Comparison of ENCODE assay signal across 17 mouse cellular contexts in the genomic region with DNA sequence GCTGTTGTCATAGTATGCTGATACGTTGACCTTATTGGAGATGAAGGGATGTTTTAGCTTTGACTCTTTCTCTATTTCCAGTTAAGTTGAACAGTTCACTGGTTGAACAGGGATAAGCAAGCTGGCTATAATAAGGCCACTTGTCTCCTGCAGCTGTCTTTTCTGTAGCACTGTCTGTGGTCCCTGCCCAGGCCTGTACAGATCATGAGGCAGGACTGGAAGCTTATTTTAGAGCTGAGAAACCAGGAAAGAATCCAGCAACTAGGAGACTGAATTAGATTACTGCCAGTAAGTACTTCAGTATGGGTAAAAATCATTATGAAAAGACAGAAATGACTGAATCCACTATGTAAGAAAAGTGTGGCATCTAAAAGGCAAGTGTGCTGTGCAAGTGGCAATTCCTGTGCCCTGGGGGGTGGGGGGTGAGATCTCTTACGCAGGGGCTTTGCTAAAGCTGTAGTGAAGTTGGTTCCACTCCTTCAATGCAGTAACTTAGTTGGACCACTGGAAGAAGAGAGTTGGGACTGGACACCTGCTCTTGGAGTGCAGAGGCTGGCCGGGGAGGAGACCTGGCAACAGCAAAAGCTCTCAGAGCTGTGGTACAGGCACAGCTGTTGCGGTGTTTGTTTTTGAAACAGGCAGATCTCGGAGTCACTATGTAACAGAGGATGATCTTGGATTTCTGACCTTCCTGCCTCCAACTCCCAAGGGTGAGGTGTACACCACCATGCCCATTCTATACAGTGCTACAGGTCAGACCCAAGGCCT. TPM values are rescaled to one million over a fixed set of nuclear protein-coding genes. Genes with fewer than 3 reads are reported as not detected.
DNase-seq lines count a peak whose midpoint lies in the region; ATAC-seq lines count a peak whose summit lies in the region.
"Had no signal": no experiment of that assay in that cellular context is flagged by ENCODE, and none has a peak within 500 bp of the region (broad histone marks: within the 10 kb centered on the region; RNA-seq: fewer than 3 reads in every experiment).

No protein-coding gene starts in this region.

- WGBS in midbrain, embryonic 13.5 days, result 86% methylated on average over 5 of the region's 5 CpGs
- WGBS in midbrain, embryonic 16.5 days, result 78% methylated on average over 5 of the region's 5 CpGs
- WGBS in heart, embryonic 16.5 days, result 57% methylated on average over 5 of the region's 5 CpGs
- 80% methylated on average over 5 of the region's 5 CpGs for WGBS in forebrain, embryonic 15.5 days

- no peak for ATAC-seq in midbrain, embryonic 13.5 days
- no peak for ATAC-seq in midbrain, embryonic 16.5 days
- ATAC-seq in heart, embryonic 16.5 days (replicated peaks; ENCODE audit: extremely low read depth, insufficient read depth, low FRiP score), result peak; percentile 85
- no peak for ATAC-seq in forebrain, embryonic 15.5 days (replicated peaks)
- ATAC-seq: CD4-positive, CD25-positive, alpha-beta regulatory T cell, adult 4 months; Patski had no signal

- peak; percentile 67 for DNase-seq in gastrocnemius, postnatal 25 days
- DNase-seq in thymus, adult 18-20 months, result no peak
- no peak for DNase-seq in layer of hippocampus, adult 18-20 months (ENCODE audit: low spot score in 2 of 2)
- DNase-seq: cerebellum, adult 9-11 months; kidney, postnatal 25 days; liver; midbrain, embryonic 14.5 days had no signal

- no peaks in the 10 kb centered on the region for H3K36me3 ChIP-seq in midbrain, embryonic 13.5 days
- H3K36me3 ChIP-seq in midbrain, embryonic 16.5 days (ENCODE audit: control insufficient read depth, insufficient read depth, low read length), result no peaks in the 10 kb centered on the region
- no peaks in the 10 kb centered on the region for H3K36me3 ChIP-seq in heart, embryonic 16.5 days (ENCODE audit: control insufficient read depth, insufficient read depth)
- H3K36me3 ChIP-seq in forebrain, embryonic 15.5 days, result no peaks in the 10 kb centered on the region
- H3K36me3 ChIP-seq: embryonic facial prominence, embryonic 12.5 days; hindbrain, embryonic 10.5 days; neural tube, embryonic 13.5 days had no signal

- 0 out of 2 replicates have a peak overlapping the region, but pooled peaks have one; percentile 19 for H3K9ac ChIP-seq in midbrain, embryonic 13.5 days (replicated peaks)
- no peak overlapping the region for H3K9ac ChIP-seq in midbrain, embryonic 16.5 days (ENCODE audit: low read depth, low read length)
- H3K9ac ChIP-seq in heart, embryonic 16.5 days (ENCODE audit: low read length), result peak overlapping the region; percentile 58
- H3K9ac ChIP-seq in forebrain, embryonic 15.5 days (replicated peaks), result no peak overlapping the region
- H3K9ac ChIP-seq: embryonic facial prominence, embryonic 12.5 days; neural tube, embryonic 13.5 days had no signal

- H3K4me3 ChIP-seq in midbrain, embryonic 13.5 days (replicated peaks), result no peak overlapping the region
- no peak overlapping the region for H3K4me3 ChIP-seq in midbrain, embryonic 16.5 days (ENCODE audit: low read depth, low read length)
- no peak overlapping the region for H3K4me3 ChIP-seq in heart, embryonic 16.5 days (ENCODE audit: low read length)
- H3K4me3 ChIP-seq in forebrain, embryonic 15.5 days, result no peak overlapping the region
- H3K4me3 ChIP-seq: embryonic facial prominence, embryonic 12.5 days; hindbrain, embryonic 10.5 days; left cerebral cortex, adult 2 months; neural tube, embryonic 13.5 days had no signal

- H3K4me2 ChIP-seq in midbrain, embryonic 13.5 days (replicated peaks), result no peak overlapping the region
- no peak overlapping the region for H3K4me2 ChIP-seq in midbrain, embryonic 16.5 days (ENCODE audit: low read length)
- peak overlapping the region; percentile 34 for H3K4me2 ChIP-seq in heart, embryonic 16.5 days (ENCODE audit: low read depth, low read length)
- H3K4me2 ChIP-seq in forebrain, embryonic 15.5 days (replicated peaks), result no peak overlapping the region
- H3K4me2 ChIP-seq: embryonic facial prominence, embryonic 12.5 days; neural tube, embryonic 13.5 days had no signal

- H3K27me3 ChIP-seq in midbrain, embryonic 13.5 days, result no peaks in the 10 kb centered on the region
- H3K27me3 ChIP-seq in midbrain, embryonic 16.5 days (ENCODE audit: control insufficient read depth, insufficient read depth, low read depth, low read length), result no peaks in the 10 kb centered on the region
- no peaks in the 10 kb centered on the region for H3K27me3 ChIP-seq in heart, embryonic 16.5 days (ENCODE audit: control insufficient read depth, insufficient read depth, low read length)
- H3K27me3 ChIP-seq in forebrain, embryonic 15.5 days, result no peaks in the 10 kb centered on the region
- H3K27me3 ChIP-seq: embryonic facial prominence, embryonic 12.5 days; neural tube, embryonic 13.5 days; Patski had no signal

- H3K4me1 ChIP-seq in midbrain, embryonic 13.5 days (replicated peaks), result no peaks in the 10 kb centered on the region
- H3K4me1 ChIP-seq in midbrain, embryonic 16.5 days (ENCODE audit: control insufficient read depth, insufficient read depth, low read length), result no peaks in the 10 kb centered on the region
- H3K4me1 ChIP-seq in heart, embryonic 16.5 days (ENCODE audit: control insufficient read depth, insufficient read depth, low read length), result peaks cover 12% of the 10 kb centered on the region
- 0 out of 2 replicates have a peak, but pooled peaks cover 5% of the 10 kb centered on the region for H3K4me1 ChIP-seq in forebrain, embryonic 15.5 days
- H3K4me1 ChIP-seq: embryonic facial prominence, embryonic 12.5 days; neural tube, embryonic 13.5 days had no signal

- H3K27ac ChIP-seq in midbrain, embryonic 13.5 days, result no peak overlapping the region
- no peak overlapping the region for H3K27ac ChIP-seq in midbrain, embryonic 16.5 days (ENCODE audit: low read length)
- peak overlapping the region; percentile 93 for H3K27ac ChIP-seq in heart, embryonic 16.5 days (ENCODE audit: low read length)
- no peak overlapping the region for H3K27ac ChIP-seq in forebrain, embryonic 15.5 days (replicated peaks)
- H3K27ac ChIP-seq: embryonic facial prominence, embryonic 12.5 days; hindbrain, embryonic 10.5 days; left cerebral cortex, adult 2 months; neural tube, embryonic 13.5 days had no signal

- H3K9me3 ChIP-seq in midbrain, embryonic 13.5 days, result no peaks in the 10 kb centered on the region
- no peaks in the 10 kb centered on the region for H3K9me3 ChIP-seq in midbrain, embryonic 16.5 days (replicated peaks; ENCODE audit: control insufficient read depth, low read length, poor library complexity, severe bottlenecking)
- H3K9me3 ChIP-seq in heart, embryonic 16.5 days (replicated peaks; ENCODE audit: control insufficient read depth, low read length), result no peaks in the 10 kb centered on the region
- no peaks in the 10 kb centered on the region for H3K9me3 ChIP-seq in forebrain, embryonic 15.5 days
- H3K9me3 ChIP-seq: embryonic facial prominence, embryonic 12.5 days; hindbrain, embryonic 10.5 days; neural tube, embryonic 13.5 days had no signal

RNA-seq across cellular contexts. Expression of a gene that starts 17.6 kb away (rescaled TPM):
- 43.7 and 44.7 TPM in 2 replicates for polyA plus RNA-seq in midbrain, embryonic 13.5 days (2015; fragmentation: Nextera tagmentation; extraction: Ambion mirVana)
- 42.5 and 44.9 TPM in 2 replicates for polyA plus RNA-seq in midbrain, embryonic 16.5 days (2015; fragmentation: Nextera tagmentation; extraction: Ambion mirVana)
- 1 to 10 TPM; 6.9 to 8.2 TPM for total RNA-seq in gastrocnemius, postnatal 25 days (2021)
- 27.0 and 32.3 TPM in 2 replicates for polyA plus RNA-seq in heart, embryonic 16.5 days (2015; fragmentation: Nextera tagmentation; extraction: Ambion mirVana)
- 10 to 100 TPM; 17.7 to 17.8 TPM for total RNA-seq in layer of hippocampus, adult 18-20 months (2021)
- 44.7 and 48.0 TPM in 2 replicates for polyA plus RNA-seq in forebrain, embryonic 15.5 days (2015; fragmentation: Nextera tagmentation; extraction: Ambion mirVana)

RNA-seq across cellular contexts. Expression of a gene that starts 17.8 kb away (rescaled TPM):
- 0.31 and 0.55 TPM in 2 replicates for polyA plus RNA-seq in midbrain, embryonic 13.5 days (2015; fragmentation: Nextera tagmentation; extraction: Ambion mirVana)
- 0.65 and 0.76 TPM in 2 replicates for polyA plus RNA-seq in midbrain, embryonic 16.5 days (2015; fragmentation: Nextera tagmentation; extraction: Ambion mirVana)
- total RNA-seq in gastrocnemius, postnatal 25 days (2021), result under 1 TPM; 0.92 to 0.99 TPM
- 0.13 and 0.20 TPM in 2 replicates for polyA plus RNA-seq in heart, embryonic 16.5 days (2015; fragmentation: Nextera tagmentation; extraction: Ambion mirVana)
- total RNA-seq in layer of hippocampus, adult 18-20 months (2021), result under 1 TPM; 0.59 to 0.96 TPM
- polyA plus RNA-seq in forebrain, embryonic 15.5 days (2015; fragmentation: Nextera tagmentation; extraction: Ambion mirVana), result 0.28 and 0.84 TPM in 2 replicates

Comparison
In these comparisons a context has a peak if more than half of its experiments do, and no peak if none do; other contexts are left out.
1. H3K9ac ChIP-seq: peak in midbrain, embryonic 13.5 days (single experiment) and heart, embryonic 16.5 days (single experiment); none in midbrain, embryonic 16.5 days (single experiment) and forebrain, embryonic 15.5 days (single experiment).